Mouse (Mus musculus) telencephalon, adult 2 months (tissue): Measurements from ENCODE around the gene Rhov.

Source experiments
- DNase-seq: peaks from one replicate; pipeline ENCODE4 v3.0.0-alpha.2; 2011; ENCODE audit warnings: low read depth, low spot score

Rhov gene

GRCm38 (mm10) chr2:119292281-119292680, 21.2 kb upstream of the Rhov start:
- DNase-seq, result no peak

DNA sequence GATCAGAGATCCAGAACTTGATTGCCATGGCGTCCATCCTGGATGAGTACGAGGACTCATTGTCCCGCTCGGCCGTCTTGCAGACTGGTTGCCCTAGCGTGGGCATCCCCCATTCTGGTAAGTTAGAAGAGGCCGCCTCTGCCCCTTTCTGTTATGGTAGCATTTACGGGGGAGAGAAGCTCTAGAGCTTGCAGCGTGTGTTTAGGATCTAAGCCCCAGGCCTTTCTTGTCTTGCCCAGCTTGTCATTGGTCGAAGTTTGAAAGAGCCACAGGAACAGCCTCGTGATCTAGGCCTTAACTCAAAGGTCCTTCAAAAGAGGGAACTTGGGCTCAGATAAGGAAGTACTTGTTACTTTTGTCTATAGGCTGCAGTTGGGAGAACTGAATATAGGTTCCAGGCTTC, 17.9 kb upstream of the Rhov start:
- no peak for DNase-seq

- peak; percentile 95 for DNase-seq
These were observed 17.3 kb upstream of the Rhov start, which contains the start of gene Vps18 for GRCm38 (mm10) chr2:119288270-119288882. Vps18 (plus strand) TSS chr2:119288740.

GRCm38 (mm10) chr2:119287372-119287771, 16.3 kb upstream of the Rhov start:
- DNase-seq, result no peak

- DNase-seq, result no peak
These were observed 11.0 kb upstream of the Rhov start for GRCm38 (mm10) chr2:119281899-119282565.

DNA sequence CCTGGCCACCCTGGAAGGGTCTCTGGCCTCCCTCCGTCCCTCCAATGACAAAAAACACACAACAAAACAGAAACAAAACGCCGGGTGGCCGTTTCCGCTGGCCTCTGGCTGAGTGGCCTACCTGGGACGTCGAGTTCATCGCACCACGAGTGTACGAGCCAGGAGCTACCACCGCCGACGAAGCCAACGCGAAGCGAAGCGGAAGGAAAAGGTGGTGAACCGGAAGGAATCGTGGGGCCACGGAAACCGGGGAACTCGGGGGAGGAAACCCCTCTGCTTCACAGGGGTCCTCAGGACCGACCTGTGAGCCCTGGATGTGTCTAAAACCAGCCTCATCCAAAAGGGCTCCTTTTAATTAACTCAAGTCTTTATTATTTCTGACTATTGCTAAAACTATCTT, 6.7 kb upstream of the Rhov start:
- DNase-seq, result no peak

- no peak for DNase-seq
These were observed 5.9 kb upstream of the Rhov start for GRCm38 (mm10) chr2:119276926-119277325.

DNA sequence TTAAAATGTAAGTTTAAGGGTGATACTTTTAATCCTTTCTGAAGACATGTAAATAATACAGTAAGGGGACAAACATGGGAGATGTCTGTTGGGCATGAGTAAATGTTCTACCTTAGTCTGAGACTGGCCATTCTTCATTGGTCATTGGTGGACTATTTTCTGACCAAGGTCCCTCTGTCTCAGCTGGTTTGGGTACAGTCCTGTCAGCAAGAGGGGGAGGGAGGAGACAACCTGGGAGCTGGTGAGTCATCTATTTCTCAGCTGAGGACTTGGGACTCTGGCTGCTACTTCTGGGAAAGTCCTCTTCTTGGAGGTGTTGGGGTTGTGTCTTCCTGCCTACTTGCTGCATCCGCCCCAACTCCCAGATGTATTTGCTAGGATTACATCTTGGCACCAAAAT, 3.1 kb upstream of the Rhov start:
- no peak for DNase-seq

DNA sequence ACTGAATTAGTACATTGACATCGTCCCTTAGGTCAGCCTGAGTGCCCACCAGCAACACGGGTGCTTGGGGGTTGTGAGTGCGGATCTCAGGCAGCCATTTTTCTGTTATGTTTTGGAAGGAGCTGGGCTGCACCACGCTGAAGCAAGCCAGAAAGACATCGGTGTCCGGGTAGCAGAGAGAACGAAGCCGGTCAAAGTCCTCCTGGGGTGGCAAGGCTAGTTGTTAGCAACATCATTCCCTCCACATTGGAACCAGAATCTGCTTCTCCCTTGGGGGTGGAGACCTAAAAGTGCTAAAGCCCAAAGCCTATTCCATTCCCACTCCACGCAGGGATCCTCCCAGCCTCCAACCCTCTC, 808 bp downstream of the Rhov start:
- no peak for DNase-seq

- DNase-seq, result no peak
These were observed 7.3 kb downstream of the Rhov start for GRCm38 (mm10) chr2:119263813-119264212.

DNA sequence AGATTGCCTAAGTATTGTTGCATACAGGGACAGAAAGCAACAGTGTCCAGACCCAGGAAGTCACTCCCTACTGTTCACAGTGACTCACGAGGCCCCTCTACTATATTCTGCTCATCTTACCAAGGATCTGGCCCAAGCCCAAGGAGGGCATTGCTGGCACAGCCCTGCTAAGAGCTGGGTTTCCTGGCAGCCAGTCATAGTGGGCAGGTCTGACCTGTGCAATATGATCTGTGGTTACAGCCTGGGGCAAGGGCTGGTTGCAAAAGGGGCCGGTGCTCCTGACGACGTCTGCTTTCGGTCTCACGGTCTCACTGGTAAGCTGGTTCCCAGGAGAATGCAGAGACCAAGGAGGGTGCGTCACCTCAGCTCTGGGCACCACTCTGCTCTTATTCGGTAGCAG, 8.1 kb downstream of the Rhov start:
- no peak for DNase-seq

- no peak for DNase-seq
These were observed 9.7 kb downstream of the Rhov start for GRCm38 (mm10) chr2:119261326-119261725.

GRCm38 (mm10) chr2:119260518-119260917, 10.6 kb downstream of the Rhov start:
- no peak for DNase-seq

GRCm38 (mm10) chr2:119254976-119255375, 16.1 kb downstream of the Rhov start:
- DNase-seq, result no peak

GRCm38 (mm10) chr2:119250826-119251478, 20.1 kb downstream of the Rhov start:
- DNase-seq, result peak; percentile 50

GRCm38 (mm10) chr2:119250377-119250776, 20.7 kb downstream of the Rhov start:
- no peak for DNase-seq

DNA sequence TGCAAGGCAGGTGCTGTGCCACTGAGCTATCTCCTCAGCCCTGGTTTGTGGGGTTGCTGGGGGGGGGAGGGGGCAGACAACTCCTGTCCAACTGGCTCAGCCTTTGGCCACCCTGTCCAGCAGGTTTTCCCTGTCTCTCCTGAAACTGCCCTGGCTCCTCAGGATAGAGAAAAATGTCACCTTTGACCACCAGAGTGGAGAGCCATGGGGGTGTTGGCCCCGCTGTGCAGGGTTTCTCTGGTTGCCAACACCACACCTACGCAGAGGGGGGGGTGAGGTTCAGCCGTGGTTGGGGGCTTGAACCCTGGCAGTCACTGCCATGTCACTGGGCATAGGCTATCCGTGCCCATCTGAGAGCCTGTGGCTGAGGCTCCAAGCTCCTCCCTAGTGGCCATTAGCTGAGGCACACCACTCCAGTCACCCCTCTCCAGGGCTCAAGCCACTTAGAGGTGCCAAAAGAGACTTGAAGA, 21.4 kb downstream of the Rhov start:
- DNase-seq, result no peak

DNA sequence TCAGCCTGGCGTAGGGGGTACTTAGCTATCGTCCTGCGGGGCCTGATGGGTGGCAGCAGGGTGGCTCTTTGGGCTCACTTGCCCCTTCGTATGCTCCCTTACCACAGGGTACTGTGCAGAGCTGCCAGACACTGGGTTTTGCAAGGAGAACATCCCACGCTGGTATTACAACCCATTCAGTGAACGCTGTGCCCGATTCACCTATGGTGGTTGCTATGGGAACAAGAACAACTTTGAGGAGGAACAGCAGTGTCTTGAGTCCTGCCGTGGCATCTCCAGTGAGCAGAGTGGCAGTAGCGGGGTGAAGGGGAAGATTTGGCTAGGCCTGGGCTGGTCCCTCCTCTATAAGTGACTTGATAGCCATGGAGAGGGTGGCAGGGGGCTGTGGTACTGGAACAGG, 23.2 kb downstream of the Rhov start:
- DNase-seq, result no peak

GRCm38 (mm10) chr2:119245246-119245645, 25.8 kb downstream of the Rhov start:
- DNase-seq, result no peak

DNA sequence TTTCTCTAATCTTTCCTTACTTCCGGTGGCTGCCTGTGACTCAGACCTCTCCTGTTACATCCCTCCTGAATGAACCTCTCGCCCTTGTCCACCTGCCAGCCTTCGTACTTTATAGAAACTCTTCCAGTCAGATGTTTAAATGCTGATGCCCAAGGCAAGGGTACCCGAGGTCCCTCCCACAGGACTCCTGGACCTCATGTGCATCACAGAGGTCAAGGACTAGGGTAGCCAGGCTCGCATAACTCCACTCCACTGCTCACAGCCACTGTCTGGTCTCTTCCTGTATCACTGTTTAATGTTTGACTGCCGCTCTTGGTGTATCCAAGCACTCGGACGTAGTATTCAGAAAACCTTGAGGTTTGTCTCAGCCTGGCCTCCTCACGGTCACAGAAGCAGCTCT, 28.5 kb downstream of the Rhov start:
- no peak for DNase-seq

DNA sequence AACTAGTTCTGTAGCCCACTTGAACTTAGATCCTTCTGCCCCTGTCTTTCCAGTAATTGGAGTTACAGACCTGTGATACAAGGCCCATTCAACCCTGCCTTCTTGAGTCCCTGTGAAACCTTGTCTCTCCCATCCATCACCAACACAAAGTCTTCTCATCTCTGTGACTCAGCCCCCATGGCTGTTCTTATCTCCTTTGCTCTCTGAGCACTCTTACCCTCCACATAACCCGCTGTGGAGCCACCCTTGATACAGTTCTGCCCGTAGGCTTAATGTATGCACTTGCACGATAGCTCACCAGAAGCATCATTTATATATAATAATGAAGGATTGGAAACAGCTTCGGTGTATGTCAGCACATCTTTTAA, 30.3 kb downstream of the Rhov start:
- DNase-seq, result no peak

GRCm38 (mm10) chr2:119240075-119240818, 30.8 kb downstream of the Rhov start:
- no peak for DNase-seq
